Mouse (Mus musculus): ENCODE measurements around the gene Nmur2. TPM values are rescaled to one million over a fixed set of nuclear protein-coding genes. Genes with fewer than 3 reads are reported as not detected.

The Nmur2 gene
- not detected in 2 replicates for polyA plus RNA-seq (2015; fragmentation: Nextera tagmentation; extraction: Ambion mirVana)

DNA sequence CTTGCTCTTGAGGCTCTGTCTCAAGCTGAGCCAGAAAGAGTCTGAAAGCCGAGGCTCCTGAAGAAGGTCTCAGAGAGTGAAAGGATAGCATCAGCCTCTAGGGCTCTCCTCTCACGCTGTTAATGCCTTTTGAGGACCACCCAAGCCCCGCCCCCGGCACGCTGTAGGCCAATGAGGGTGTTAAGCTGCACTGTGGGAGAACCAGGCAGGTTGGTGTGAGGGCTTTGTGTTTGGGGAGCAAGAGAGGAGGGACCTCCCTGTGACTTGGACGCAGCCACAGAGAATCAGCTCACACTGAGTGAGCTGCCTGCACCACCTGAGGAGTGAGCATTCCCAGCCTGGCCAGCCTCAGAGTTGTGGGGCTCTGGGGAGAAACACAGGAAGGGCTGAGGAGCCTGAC is at the start of gene Nmur2:
Nmur2 (minus strand) TSS at position 94 of the 400 bp plus-strand sequence.
- no peak within 1 kb of the TSS for H3K9ac ChIP-seq (replicated peaks)
- H3K27ac ChIP-seq (ENCODE audit: low read depth), result no peak within 1 kb of the TSS
- no peaks in the 10 kb centered on the region for H3K4me1 ChIP-seq (ENCODE audit: insufficient read depth)
- no peaks in the 10 kb centered on the region for H3K27me3 ChIP-seq (ENCODE audit: insufficient read depth, low read length)
- ATAC-seq (no peak), DNase-seq (no peak)
- H3K36me3 ChIP-seq (replicated peaks; ENCODE audit: insufficient read depth, low read length), result no peaks in the 10 kb centered on the region
- no peak within 1 kb of the TSS for H3K4me3 ChIP-seq (ENCODE audit: low read depth, low read length)
- TF ChIP-seq EP300 (IDR thresholded peaks at IDR 0.05; ENCODE audit: low read depth) (no peak), CTCF (IDR thresholded peaks at IDR 0.05; ENCODE audit: low read depth) (no peak)
- 15% methylated on average over 6 of the region's 6 CpGs for WGBS (ENCODE audit: insufficient replicate concordance)
- no peaks in the 10 kb centered on the region for H3K9me3 ChIP-seq (ENCODE audit: low read length)
- H3K4me2 ChIP-seq (ENCODE audit: low read depth, low read length), result no peak within 1 kb of the TSS

DNA sequence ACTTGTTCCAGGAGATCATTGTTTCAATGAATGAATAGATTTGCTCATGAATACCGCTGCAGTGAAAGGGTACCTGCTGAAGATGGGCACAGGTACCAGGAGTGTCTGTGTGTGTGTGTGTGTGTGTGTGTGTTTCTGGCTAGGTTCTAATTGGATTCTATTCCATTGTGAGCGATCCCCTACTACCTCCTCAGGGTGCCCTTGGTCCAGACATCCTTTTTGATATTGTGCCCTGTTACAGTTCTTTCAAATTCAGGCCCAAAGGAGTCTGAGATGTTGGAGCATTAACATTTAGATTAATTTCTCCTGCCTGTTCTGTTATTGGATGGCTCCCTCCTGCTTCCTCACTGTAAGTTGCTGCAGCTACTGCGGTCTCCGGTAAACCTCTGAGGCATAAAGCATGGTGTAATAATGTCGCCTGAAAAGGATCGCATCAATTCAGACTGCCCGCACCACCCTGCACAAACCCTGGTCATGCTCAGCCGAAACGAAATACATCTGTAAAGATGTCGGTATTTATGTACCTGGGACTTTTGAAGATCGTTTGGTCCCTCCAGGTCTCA is 48.4 kb upstream of the Nmur2 start:
- no peaks in the 10 kb centered on the region for H3K36me3 ChIP-seq (replicated peaks; ENCODE audit: insufficient read depth, low read length)
- 79% methylated on average over 11 of the region's 11 CpGs for WGBS (ENCODE audit: insufficient replicate concordance)
- DNase-seq, result no peak

DNA sequence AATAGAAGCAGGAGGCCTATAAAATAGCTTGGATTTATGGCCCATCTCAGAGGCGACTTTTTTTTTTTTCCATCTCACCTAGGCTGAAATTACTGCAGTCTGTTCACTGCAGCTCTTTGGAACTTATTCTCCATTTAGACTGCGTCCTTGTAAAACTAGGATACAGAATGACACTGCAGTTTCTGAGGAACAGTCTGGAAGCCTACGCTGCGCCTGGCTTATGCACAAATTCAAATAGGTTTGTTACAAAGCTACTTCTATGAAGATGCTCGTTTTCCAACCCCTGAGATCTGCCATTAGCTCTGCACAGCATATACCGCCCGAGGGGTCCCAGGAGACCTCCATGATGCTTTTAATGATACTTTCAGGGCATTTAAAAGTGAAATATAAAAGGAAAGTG is 31.3 kb upstream of the Nmur2 start:
- no peak overlapping the region for H3K4me3 ChIP-seq (ENCODE audit: low read depth, low read length)
- no peaks in the 10 kb centered on the region for H3K36me3 ChIP-seq (replicated peaks; ENCODE audit: insufficient read depth, low read length)
- WGBS (ENCODE audit: insufficient replicate concordance), result 79% methylated on average over 7 of the region's 7 CpGs
- no peak overlapping the region for H3K9ac ChIP-seq (replicated peaks)
- H3K9me3 ChIP-seq (ENCODE audit: low read length), result no peaks in the 10 kb centered on the region
- ATAC-seq, result no peak
- DNase-seq, result no peak
- H3K4me2 ChIP-seq (ENCODE audit: low read depth, low read length), result no peak overlapping the region
- H3K4me1 ChIP-seq (ENCODE audit: insufficient read depth), result no peaks in the 10 kb centered on the region
- H3K27ac ChIP-seq (ENCODE audit: low read depth), result no peak overlapping the region
- no peak for TF ChIP-seq EP300 (IDR thresholded peaks at IDR 0.05; ENCODE audit: low read depth)
- no peak for TF ChIP-seq CTCF (IDR thresholded peaks at IDR 0.05; ENCODE audit: low read depth)
- H3K27me3 ChIP-seq (ENCODE audit: insufficient read depth, low read length), result no peaks in the 10 kb centered on the region

More for the DNA sequence above, 48.4 kb upstream of the Nmur2 start:
- Histone ChIP-seq H3K4me2 (ENCODE audit: low read depth, low read length) (no peak overlapping the region), H3K9me3 (ENCODE audit: low read length) (no peaks in the 10 kb centered on the region), H3K9ac (replicated peaks) (no peak overlapping the region), H3K4me3 (ENCODE audit: low read depth, low read length) (no peak overlapping the region), H3K27ac (ENCODE audit: low read depth) (no peak overlapping the region), H3K4me1 (ENCODE audit: insufficient read depth) (no peaks in the 10 kb centered on the region), H3K27me3 (ENCODE audit: insufficient read depth, low read length) (no peaks in the 10 kb centered on the region)
- TF ChIP-seq CTCF (IDR thresholded peaks at IDR 0.05; ENCODE audit: low read depth) (no peak), EP300 (IDR thresholded peaks at IDR 0.05; ENCODE audit: low read depth) (no peak)
- no peak for ATAC-seq

DNA sequence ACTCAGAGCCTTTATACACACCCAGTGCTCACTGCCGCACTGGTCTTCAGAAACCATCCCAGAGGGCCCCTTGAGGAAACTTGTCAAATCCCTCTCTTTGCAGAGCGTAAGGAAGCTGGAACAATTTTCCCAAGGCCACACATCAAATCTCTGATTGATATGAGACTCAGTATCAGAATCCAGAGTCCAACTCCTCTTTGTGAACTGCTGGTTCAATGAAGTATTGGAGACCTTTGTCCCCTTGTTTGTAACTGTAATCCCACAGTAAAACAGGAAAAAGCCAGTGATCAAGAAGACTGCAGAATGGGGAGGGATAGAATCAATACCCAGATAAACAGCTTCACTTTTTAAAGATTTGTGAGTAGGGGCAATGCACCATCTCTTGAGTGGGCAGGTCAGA is 28.8 kb upstream of the Nmur2 start:
- DNase-seq (no peak), ATAC-seq (no peak)
- no peak overlapping the region for H3K4me3 ChIP-seq (ENCODE audit: low read depth, low read length)
- WGBS (ENCODE audit: insufficient replicate concordance), result 78% methylated on average over 2 of the region's 2 CpGs
- TF ChIP-seq EP300 (IDR thresholded peaks at IDR 0.05; ENCODE audit: low read depth) (no peak), CTCF (IDR thresholded peaks at IDR 0.05; ENCODE audit: low read depth) (no peak)
- H3K4me1 ChIP-seq (ENCODE audit: insufficient read depth), result no peaks in the 10 kb centered on the region
- no peak overlapping the region for H3K27ac ChIP-seq (ENCODE audit: low read depth)
- H3K27me3 ChIP-seq (ENCODE audit: insufficient read depth, low read length), result no peaks in the 10 kb centered on the region
- no peaks in the 10 kb centered on the region for H3K9me3 ChIP-seq (ENCODE audit: low read length)
- no peak overlapping the region for H3K9ac ChIP-seq (replicated peaks)
- H3K4me2 ChIP-seq (ENCODE audit: low read depth, low read length), result no peak overlapping the region
- no peaks in the 10 kb centered on the region for H3K36me3 ChIP-seq (replicated peaks; ENCODE audit: insufficient read depth, low read length)

DNA sequence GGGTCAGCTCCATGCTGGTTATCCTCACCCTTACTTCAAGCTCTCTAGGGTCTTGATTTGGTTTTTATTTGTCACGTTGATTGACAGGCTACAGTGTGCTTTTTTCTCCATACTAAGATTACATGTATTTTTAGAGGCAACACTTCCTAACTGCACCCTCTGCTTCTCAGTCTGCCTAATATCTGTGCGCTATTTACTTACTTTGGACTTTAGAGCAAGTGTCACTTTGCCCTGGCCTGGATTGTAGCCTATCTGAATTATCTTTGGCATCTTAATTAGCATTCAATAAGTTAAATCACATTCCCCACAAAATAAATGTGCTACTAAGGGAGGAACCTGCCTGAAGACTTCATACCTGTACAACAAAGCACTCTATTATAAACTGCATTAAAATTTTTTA is 24.3 kb upstream of the Nmur2 start:
- Histone ChIP-seq H3K4me1 (ENCODE audit: insufficient read depth) (no peaks in the 10 kb centered on the region), H3K9ac (replicated peaks) (no peak overlapping the region), H3K27ac (ENCODE audit: low read depth) (no peak overlapping the region), H3K4me2 (ENCODE audit: low read depth, low read length) (no peak overlapping the region), H3K27me3 (ENCODE audit: insufficient read depth, low read length) (no peaks in the 10 kb centered on the region), H3K9me3 (ENCODE audit: low read length) (no peaks in the 10 kb centered on the region), H3K36me3 (replicated peaks; ENCODE audit: insufficient read depth, low read length) (no peaks in the 10 kb centered on the region), H3K4me3 (ENCODE audit: low read depth, low read length) (no peak overlapping the region)
- 77% methylated on average over 2 of the region's 2 CpGs for WGBS (ENCODE audit: insufficient replicate concordance)
- DNase-seq (no peak), ATAC-seq (no peak)
- TF ChIP-seq CTCF (IDR thresholded peaks at IDR 0.05; ENCODE audit: low read depth), result no peak
- no peak for TF ChIP-seq EP300 (IDR thresholded peaks at IDR 0.05; ENCODE audit: low read depth)

DNA sequence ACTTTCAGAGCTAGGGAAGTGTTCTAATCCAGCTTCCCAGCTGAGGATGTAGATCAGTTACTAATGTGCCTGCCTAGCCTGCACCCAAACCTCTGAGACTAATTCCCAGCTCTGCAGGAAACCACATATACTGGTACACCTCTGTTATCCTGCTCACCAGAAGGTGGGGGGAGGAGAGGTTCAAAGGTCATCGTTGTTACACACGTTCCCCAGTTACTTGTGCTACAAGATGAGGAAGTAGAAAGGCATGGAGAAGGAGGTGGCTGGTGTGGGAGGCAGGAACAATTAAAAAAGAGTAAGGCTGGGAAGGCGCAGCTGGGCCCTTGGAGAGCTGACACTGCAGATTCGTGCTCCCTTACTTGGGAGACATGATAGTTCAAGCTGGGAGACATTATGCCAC is 23.8 kb upstream of the Nmur2 start:
- TF ChIP-seq CTCF (IDR thresholded peaks at IDR 0.05; ENCODE audit: low read depth), result no peak
- no peak overlapping the region for H3K9ac ChIP-seq (replicated peaks)
- H3K4me3 ChIP-seq (ENCODE audit: low read depth, low read length), result no peak overlapping the region
- no peaks in the 10 kb centered on the region for H3K36me3 ChIP-seq (replicated peaks; ENCODE audit: insufficient read depth, low read length)
- H3K4me1 ChIP-seq (ENCODE audit: insufficient read depth), result no peaks in the 10 kb centered on the region
- no peak overlapping the region for H3K4me2 ChIP-seq (ENCODE audit: low read depth, low read length)
- DNase-seq (no peak), ATAC-seq (no peak)
- no peaks in the 10 kb centered on the region for H3K27me3 ChIP-seq (ENCODE audit: insufficient read depth, low read length)
- H3K27ac ChIP-seq (ENCODE audit: low read depth), result no peak overlapping the region
- no peaks in the 10 kb centered on the region for H3K9me3 ChIP-seq (ENCODE audit: low read length)
- 25% methylated on average over 4 of the region's 4 CpGs for WGBS (ENCODE audit: insufficient replicate concordance)

DNA sequence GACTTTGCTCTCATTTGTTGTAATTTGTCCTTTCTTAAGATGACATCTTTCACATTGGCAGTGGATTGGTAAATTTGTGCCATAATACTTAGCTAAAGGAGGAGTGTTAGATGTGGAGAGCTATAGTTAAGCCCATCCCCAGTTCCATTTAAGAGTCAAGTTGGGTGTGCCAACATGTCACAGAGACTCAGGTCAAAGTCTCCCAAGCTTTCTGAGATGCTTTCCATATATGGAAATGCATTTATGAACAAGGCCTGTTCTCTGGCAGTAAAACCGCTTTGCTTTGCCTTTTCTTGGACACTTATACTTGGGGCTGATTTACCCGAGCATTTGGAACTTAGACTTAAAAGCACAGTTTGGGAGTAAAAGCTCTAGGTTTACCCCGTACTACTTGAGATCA is 18.4 kb upstream of the Nmur2 start:
- DNase-seq (no peak), ATAC-seq (no peak)
- no peak overlapping the region for H3K27ac ChIP-seq (ENCODE audit: low read depth)
- H3K4me1 ChIP-seq (ENCODE audit: insufficient read depth), result no peaks in the 10 kb centered on the region
- H3K36me3 ChIP-seq (replicated peaks; ENCODE audit: insufficient read depth, low read length), result no peaks in the 10 kb centered on the region
- TF ChIP-seq EP300 (IDR thresholded peaks at IDR 0.05; ENCODE audit: low read depth) (no peak), CTCF (IDR thresholded peaks at IDR 0.05; ENCODE audit: low read depth) (no peak)
- no peak overlapping the region for H3K4me2 ChIP-seq (ENCODE audit: low read depth, low read length)
- H3K9ac ChIP-seq (replicated peaks), result no peak overlapping the region
- no peaks in the 10 kb centered on the region for H3K27me3 ChIP-seq (ENCODE audit: insufficient read depth, low read length)
- 70% methylated on average over 3 of the region's 3 CpGs for WGBS (ENCODE audit: insufficient replicate concordance)
- no peak overlapping the region for H3K4me3 ChIP-seq (ENCODE audit: low read depth, low read length)
- H3K9me3 ChIP-seq (ENCODE audit: low read length), result no peaks in the 10 kb centered on the region

Data from liver, postnatal 0 days (tissue).